Comparison of ENCODE assay signal across 8 mouse cellular contexts in genomic region chr9:13826391-13826805, GRCm38 (mm10). TPM values are rescaled to one million over a fixed set of nuclear protein-coding genes. Genes with fewer than 3 reads are reported as not detected.
DNase-seq lines count a peak whose midpoint lies in the region; ATAC-seq lines count a peak whose summit lies in the region.

No protein-coding gene starts in this region.

- peak overlapping the region; percentile 94 for H3K9ac ChIP-seq in forebrain, embryonic 16.5 days (replicated peaks; ENCODE audit: low read depth, low read length)
- H3K9ac ChIP-seq in kidney, embryonic 16.5 days (replicated peaks; ENCODE audit: low read length) = peak overlapping the region; percentile 97

- peak; percentile 61 for DNase-seq in layer of hippocampus, adult 9-11 months
- no peak for DNase-seq in layer of hippocampus, postnatal 14 days (ENCODE audit: low spot score in 2 of 2)
- peak; percentile 66 for DNase-seq in adipocyte (ENCODE audit: low spot score)
- peak; percentile 59 for DNase-seq in lung, postnatal 14 days
- DNase-seq in retina, postnatal 7 days (ENCODE audit: low read depth, low spot score) = peak; percentile 33
- DNase-seq in cerebellum, postnatal 4 days (ENCODE audit: low spot score in 2 of 2) = no peak

- H3K4me2 ChIP-seq in forebrain, embryonic 16.5 days (ENCODE audit: low read length) = peak overlapping the region; percentile 78
- H3K4me2 ChIP-seq in kidney, embryonic 16.5 days (replicated peaks; ENCODE audit: low read depth, low read length) = peak overlapping the region; percentile 87

- peak overlapping the region; percentile 97 for H3K4me3 ChIP-seq in forebrain, embryonic 16.5 days (replicated peaks; ENCODE audit: low read length)
- H3K4me3 ChIP-seq in kidney, embryonic 16.5 days (ENCODE audit: low read length) = peak overlapping the region; percentile 85

- H3K27ac ChIP-seq in forebrain, embryonic 16.5 days (ENCODE audit: low read length) = peak overlapping the region; percentile 99
- H3K27ac ChIP-seq in kidney, embryonic 16.5 days (ENCODE audit: low read length) = peak overlapping the region; percentile 99

- peak; percentile 4 for ATAC-seq in forebrain, embryonic 16.5 days
- peak; percentile 27 for ATAC-seq in kidney, embryonic 16.5 days (ENCODE audit: low FRiP score, low TSS enrichment)

- 0% methylated on average over 31 of the region's 31 CpGs for WGBS in forebrain, embryonic 16.5 days
- under 1% methylated on average over 31 of the region's 31 CpGs for WGBS in kidney, embryonic 16.5 days

- H3K9me3 ChIP-seq in forebrain, embryonic 16.5 days (ENCODE audit: control insufficient read depth, low read length) = no peaks in the 10 kb centered on the region
- H3K9me3 ChIP-seq in kidney, embryonic 16.5 days (ENCODE audit: low read length) = no peaks in the 10 kb centered on the region

- H3K4me1 ChIP-seq in forebrain, embryonic 16.5 days (replicated peaks; ENCODE audit: control insufficient read depth, insufficient read depth, low read length) = peaks cover 28% of the 10 kb centered on the region
- peaks cover 26% of the 10 kb centered on the region for H3K4me1 ChIP-seq in kidney, embryonic 16.5 days (ENCODE audit: insufficient read depth, low read length)

- H3K27me3 ChIP-seq in forebrain, embryonic 16.5 days (replicated peaks; ENCODE audit: control insufficient read depth, insufficient read depth, low read length) = no peaks in the 10 kb centered on the region
- H3K27me3 ChIP-seq in kidney, embryonic 16.5 days (ENCODE audit: insufficient read depth, low read length) = no peaks in the 10 kb centered on the region

- H3K36me3 ChIP-seq in forebrain, embryonic 16.5 days (ENCODE audit: control insufficient read depth, insufficient read depth) = no peaks in the 10 kb centered on the region
- peaks cover 9% of the 10 kb centered on the region for H3K36me3 ChIP-seq in kidney, embryonic 16.5 days (ENCODE audit: insufficient read depth, low read length)

RNA-seq across cellular contexts. Expression of gene Cep57, which starts 0.5 kb away (rescaled TPM):
- total RNA-seq in layer of hippocampus, postnatal 14 days (2021) = 10 to 100 TPM; 16.3 to 19.5 TPM
- polyA plus RNA-seq in forebrain, embryonic 16.5 days (2015; fragmentation: Nextera tagmentation; extraction: Ambion mirVana) = 41.5 and 46.9 TPM in 2 replicates
- 52.2 and 55.3 TPM in 2 replicates for polyA plus RNA-seq in kidney, embryonic 16.5 days (2015; fragmentation: Nextera tagmentation; extraction: Ambion mirVana)

RNA-seq across cellular contexts. Expression of gene Fam76b, which starts 1.1 kb away (rescaled TPM):
- total RNA-seq in layer of hippocampus, postnatal 14 days (2021) = 10 to 100 TPM; 18.5 to 24.7 TPM
- 24.9 and 27.9 TPM in 2 replicates for polyA plus RNA-seq in forebrain, embryonic 16.5 days (2015; fragmentation: Nextera tagmentation; extraction: Ambion mirVana)
- polyA plus RNA-seq in kidney, embryonic 16.5 days (2015; fragmentation: Nextera tagmentation; extraction: Ambion mirVana) = 19.0 and 22.0 TPM in 2 replicates

Comparison
In these comparisons a context has a peak if more than half of its experiments do, and no peak if none do; other contexts are left out.
1. DNase-seq: peak in layer of hippocampus, adult 9-11 months (single experiment), adipocyte (single experiment), lung, postnatal 14 days (single experiment) and retina, postnatal 7 days (single experiment); none in layer of hippocampus, postnatal 14 days (0 of 2) and cerebellum, postnatal 4 days (0 of 2).